Mouse (Mus musculus) brain, adult 2 months (tissue): ENCODE measurements around the gene Chrne.
"Not testable (repeated sequence)": the region's sequence is repeated elsewhere in the genome, so short reads cannot be mapped to it uniquely, and the experiment has no call there.

Experiments used
- DNase-seq: peaks from one replicate; pipeline ENCODE4 v3.0.0; 2011; ENCODE audit warnings: low read depth, low spot score

Chrne gene

DNA sequence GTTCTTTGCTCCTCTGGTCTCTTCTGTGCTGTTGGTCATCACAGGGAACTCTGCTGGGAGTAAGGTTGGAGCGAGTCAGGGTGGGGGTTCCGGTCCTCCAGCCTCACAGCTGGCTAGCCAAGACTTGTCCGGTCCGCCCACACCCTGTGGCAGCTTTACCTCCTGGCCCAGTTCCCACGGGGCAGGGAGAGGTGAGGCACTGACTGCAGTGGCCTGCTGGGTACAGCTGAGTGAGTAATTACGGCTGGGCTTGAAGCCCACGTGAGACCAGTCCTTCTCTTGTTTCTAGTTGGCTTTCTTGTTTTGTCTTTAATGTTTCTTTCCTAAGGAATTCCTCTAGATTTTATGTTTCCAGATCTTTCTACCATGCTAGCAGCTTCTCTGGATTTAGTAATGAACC is 33.6 kb downstream of the Chrne start:
- DNase-seq: peak; percentile 68

DNA sequence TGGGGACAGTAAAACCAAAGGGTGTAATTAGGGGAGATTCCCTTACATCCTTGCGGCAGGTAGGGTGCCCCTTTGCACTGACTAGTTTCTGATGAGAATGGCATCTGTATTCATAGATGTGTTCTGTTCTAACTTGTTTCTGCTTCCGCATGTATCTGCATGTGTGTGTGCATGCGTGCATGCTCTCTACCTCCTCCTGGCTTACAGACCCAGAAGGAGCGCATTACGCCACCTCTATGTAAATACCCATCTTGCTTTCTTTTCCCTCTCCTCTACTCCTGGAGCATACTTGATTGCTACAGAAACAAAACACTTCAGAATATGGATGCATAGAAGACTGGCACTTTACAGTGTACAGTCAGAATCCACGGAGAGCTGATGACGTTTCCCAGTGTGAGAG is 35.2 kb downstream of the Chrne start:
- no peak for DNase-seq

DNA sequence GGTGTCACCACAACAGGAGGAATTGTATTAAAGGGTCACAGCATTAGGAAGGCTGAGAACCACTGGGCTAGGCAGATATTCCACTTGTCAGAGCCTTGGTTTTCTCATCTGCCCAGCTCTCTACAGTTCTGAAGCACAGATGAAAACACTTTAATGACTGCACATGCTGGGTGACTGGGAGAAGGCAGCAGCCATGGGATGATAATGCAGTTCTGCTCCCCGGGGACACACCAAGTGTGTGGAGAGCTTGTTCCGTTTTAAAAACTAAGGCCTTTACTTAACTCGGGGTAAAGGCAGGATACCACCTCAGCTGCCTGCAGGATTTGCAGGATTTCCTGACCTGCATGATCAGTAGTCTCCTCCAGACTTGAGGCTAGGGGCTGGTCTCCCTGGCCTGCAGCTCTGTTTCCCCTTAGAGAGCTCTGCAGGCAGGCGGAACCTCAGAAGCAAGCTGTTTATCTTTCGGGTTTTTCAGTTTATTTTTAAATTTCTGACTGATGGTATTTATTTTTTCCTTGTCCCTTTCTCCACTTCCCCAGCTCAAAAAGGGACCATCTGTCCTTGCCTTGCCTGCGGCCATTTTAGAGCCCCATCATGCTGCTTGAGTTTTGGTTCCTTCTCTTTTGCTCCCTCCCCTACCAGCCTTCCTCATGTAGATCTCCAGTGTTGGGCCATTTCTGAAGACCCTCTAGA is 35.8 kb downstream of the Chrne start:
- peak; percentile 44 for DNase-seq

DNA sequence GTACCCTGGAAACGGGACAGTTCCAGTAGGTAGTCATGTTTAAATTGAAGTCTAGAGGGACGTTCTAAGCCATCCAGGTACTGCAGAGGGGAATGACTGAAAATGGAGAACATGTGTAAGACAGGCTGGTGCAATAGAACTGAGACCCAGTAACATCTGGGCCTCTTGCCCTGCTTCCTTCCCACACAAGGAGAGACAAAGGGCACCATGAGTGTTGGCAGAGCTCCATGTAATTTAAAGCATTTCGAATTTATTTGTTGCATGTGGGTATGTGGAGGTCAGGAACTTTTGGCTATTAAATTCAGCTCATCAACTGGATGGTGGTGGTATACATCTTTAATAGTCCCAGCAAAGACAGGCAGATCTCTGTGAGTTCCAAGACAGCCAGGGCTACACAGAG is 36.8 kb downstream of the Chrne start:
- no peak for DNase-seq

DNA sequence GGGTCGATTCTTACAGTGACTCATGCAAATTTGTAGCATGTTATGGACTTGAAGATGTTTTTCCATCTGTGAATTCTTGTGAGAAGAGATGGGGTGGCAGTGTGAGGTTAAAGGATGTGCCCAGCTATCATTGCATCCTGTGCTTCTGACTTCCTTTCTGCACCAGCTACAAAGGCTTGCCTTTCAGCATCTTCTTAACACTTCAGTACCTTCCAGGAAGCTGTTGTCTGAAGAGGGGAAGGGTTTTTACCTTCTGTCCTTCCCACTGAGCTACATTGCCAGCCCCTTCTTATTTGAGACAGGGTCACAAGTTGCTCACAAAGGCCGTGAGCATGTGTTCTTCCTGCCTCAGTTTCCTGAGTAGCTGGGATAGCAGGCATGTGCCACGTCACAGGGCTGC is 38.1 kb downstream of the Chrne start:
- no peak for DNase-seq

DNA sequence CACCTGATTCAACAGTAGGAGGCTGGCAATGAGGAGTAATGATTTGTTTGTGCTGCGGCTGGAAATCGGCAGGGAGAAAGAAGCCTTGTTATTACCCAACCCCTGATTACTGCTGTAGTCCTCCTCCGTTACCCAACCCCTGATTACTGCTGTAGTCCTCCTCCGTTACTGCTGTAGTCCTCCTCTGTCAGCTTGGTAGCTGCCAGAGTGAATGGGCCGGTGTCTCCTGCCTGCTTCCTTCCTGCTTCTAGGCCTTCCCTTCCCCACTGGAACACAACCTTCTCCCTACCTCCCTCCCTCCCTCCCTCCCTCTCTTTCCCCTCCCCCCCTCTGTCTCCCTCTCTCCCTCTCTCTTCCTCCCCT is 38.7 kb downstream of the Chrne start:
- DNase-seq: peak; percentile 66

DNA sequence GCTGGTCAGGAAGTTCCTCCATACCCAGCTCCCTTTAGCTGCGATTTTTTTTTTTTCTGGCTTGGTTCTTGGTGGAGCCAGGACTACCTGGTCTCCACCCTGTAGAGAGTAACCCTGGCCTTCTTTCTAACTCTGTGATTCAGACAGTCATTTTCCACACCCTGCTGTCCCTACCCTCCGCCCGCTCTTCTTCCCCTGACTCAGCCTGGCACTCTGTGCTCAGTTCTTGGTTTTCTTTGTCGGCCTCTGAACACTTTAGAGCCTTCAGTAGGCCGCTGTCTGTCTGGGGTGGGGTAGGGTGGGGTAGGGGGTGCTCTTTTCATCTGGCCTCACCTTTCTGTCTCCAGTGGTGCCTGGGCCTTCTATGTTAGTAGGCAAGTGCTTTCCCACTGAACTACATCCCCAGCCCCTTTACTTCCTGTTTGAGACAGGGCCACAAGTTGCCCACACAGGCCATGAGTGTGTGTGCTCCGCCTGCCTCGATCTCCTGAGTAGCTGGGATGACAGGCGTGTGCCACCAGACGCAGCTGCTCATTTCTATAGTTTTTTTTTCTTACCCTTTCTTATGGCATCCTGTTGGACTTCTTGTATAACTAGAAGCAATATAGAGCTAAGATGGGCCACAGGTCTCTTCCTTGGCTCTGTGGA is 39.2 kb downstream of the Chrne start:
- DNase-seq: no peak

DNA sequence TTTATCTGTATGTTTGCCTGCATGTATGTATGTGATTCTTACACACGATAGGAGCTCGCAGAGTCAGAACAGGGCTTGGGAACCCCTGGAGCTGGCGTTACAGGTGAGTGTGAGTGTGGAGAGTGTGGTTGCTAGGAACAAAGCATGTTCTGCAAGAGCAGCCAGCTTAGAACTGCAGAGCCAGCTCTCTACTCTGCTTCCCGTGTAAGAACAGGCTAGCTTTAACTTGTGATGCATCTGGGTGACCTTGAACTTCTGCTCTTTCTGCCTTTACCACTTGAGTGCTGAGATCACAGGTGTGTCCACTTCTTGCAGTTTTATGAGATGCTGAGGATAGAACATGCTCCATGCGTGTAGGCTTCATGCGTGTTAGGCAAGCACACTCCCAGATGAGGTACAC is 40.1 kb downstream of the Chrne start:
- no peak for DNase-seq

DNA sequence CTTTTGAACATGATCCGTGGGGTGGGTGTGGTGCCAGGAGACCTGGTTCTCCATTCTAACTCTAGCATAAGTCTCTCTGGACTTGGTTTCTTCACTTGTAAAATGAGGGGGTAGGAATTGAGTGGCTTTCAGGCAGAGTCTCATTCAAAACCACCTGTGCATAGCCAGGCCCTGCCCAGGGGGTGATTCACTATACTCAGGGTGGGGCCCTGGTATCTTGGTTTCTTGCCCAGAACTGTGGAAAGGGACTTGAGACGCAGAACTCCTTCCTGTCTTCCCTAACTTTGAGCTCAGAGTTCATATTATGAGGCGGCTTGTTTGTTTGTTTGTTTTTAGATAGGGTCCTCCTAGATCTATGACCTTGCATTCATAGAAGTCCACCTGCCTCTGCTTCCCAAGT is 41.8 kb downstream of the Chrne start:
- DNase-seq: no peak

DNA sequence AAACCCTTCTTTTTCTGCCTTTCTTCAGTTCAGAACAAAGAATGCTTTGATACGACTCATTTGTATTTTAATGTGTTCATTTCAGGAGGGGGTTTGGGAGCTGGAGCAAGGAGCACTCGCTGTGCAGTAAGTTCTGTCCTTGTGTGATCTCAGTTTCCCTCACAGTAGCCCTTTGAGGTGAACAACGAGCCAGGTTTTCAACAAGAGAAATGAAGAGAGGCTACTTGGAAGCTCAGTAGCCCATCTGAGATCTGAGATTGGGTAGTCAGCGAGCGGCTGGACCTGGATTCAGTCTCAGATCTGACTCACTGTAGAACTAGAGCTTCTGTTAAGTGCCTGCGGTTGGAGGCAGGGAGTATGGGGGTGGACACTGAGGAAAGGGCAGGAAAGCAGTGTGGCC is 45.1 kb downstream of the Chrne start:
- DNase-seq: peak; percentile 66

DNA sequence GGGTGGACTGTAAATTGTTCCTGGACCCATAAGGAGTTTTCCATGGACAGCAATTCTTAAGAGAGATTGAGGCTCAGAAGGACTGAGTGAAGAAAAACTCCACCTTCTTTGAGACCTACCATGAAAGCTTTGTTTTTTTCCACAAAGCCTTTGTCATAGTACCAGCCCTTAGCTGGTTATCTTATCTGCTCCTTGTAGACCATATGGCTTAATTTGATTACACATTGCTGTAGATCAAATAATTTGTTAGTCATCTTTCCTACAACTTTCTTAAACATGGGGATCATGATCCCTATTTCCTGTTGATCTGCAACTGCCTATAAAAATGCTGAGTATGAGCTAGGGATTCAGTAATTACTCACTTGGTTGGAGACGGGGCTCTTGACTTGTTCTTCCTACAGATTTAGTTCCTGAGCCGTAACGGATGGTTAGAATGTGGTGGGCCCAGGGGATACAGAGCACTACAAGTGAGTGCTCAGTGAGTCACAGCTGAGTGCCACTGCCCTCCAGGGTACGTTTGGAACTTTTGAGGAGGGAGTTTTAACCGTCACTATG is 46.6 kb downstream of the Chrne start:
- no peak for DNase-seq

DNA sequence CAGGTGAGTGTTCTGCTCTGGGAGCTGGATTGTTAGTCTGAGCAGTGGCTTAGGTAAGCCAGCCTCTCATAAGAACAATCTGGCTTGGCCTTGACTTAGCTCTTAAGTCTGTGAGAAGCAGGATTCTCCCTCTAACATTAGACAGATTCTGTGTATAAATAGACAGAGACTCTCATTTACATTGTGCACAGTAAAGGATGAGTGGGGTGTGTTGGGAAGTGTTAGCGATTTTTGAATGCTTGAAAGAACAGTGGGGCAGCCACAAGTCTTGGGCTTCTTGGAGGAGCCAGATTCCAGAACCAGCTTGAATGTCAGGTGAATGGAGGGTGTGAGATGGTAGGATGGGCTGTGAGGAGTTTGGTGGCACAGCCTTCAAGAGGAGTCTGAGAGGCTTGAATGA is 47.4 kb downstream of the Chrne start:
- peak; percentile 74 for DNase-seq

DNA sequence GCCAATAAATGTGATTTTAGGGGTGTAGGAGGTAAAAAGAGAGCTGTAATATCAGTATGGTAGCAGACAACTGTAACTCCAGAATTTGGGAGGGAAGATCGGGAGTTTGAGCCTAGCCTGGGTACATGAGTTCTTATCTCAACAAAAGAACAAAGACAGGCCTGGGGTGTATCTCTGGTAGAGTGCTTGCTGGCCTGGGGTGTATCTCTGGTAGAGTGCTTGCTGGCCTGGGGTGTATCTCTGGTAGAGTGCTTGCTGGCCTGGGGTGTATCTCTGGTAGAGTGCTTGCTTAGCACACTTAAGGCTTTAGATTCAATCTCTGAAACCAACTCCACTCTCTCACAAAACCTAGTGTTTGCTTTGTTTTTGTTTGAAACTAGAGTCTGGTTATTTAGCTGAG is 48.4 kb downstream of the Chrne start:
- DNase-seq: not testable (repeated sequence)

DNA sequence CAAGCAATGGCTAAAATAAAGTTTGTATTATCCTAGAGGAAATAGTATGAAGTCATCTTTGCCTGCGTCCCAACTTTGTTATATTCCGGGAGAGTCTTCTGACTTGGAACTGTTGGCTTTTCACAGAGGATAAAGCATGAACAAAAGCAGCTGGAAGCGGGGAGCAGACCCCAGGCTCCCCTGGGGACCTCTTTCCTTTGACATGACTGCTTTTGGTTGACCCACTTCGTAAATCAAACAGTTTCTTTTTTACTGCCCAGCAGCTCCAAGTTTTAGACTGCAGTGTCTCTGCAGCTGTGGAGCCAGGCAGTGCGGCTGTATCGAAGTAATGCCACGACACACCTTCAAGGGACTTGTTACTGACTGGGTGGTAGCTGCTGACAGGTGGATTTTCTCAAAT is 52.4 kb downstream of the Chrne start:
- DNase-seq: no peak
